Mouse (Mus musculus): ENCODE measurements around the gene Stip1.

- TF ChIP-seq POLR2A (IDR thresholded peaks at IDR 0.05; ENCODE audit: borderline replicate concordance, insufficient read depth, low read length) (no peak), CTCF (IDR thresholded peaks at IDR 0.05; ENCODE audit: borderline replicate concordance, insufficient read depth, low read depth, low read length) (no peak)
Observed at GRCm38 (mm10) chr19:7044279-7044678, 4.5 kb upstream of the Stip1 start.
